Mouse (Mus musculus) intestine, embryonic 16.5 days (tissue): ENCODE data around the gene Gigyf1. TPM values are rescaled to one million over a fixed set of nuclear protein-coding genes. Genes with fewer than 3 reads are reported as not detected.
A peak's percentile ranks its signal among the peaks of the same experiment; 100 is the strongest.

Source experiments
- ATAC-seq: fragments of 200-750 bp; cut with Nextera tagmentation; 2 replicates; pipeline ENCODE4 v1.8.0; 2017; ENCODE audit warnings: moderate TSS enrichment, moderate library complexity
- H3K27ac ChIP-seq: fragments of 300-500 bp; sonication (generic); 2 replicates; pipeline ENCODE4 v1.5.1; 2014; ENCODE audit warnings: mild to moderate bottlenecking, low read length
- H3K27me3 ChIP-seq: fragments of 300-500 bp; sonication (generic); replicated peaks from 2 replicates; pipeline ENCODE4 v1.6.1; 2014; ENCODE audit warnings: low read length, control low read depth, mixed read lengths; ENCODE audit not compliant: control insufficient read depth, insufficient read depth
- H3K36me3 ChIP-seq: fragments of 300-500 bp; sonication (generic); 2 replicates; pipeline ENCODE4 v1.6.1; 2014; ENCODE audit warnings: low read length, control low read depth; ENCODE audit not compliant: control insufficient read depth, insufficient read depth
- H3K4me1 ChIP-seq: fragments of 300-500 bp; sonication (generic); 2 replicates; pipeline ENCODE4 v1.6.1; 2014; ENCODE audit warnings: low read length, control low read depth, mixed read lengths; ENCODE audit not compliant: control insufficient read depth, insufficient read depth
- H3K4me2 ChIP-seq: fragments of 300-500 bp; sonication (generic); 2 replicates; pipeline ENCODE4 v1.6.1; 2014; ENCODE audit warnings: low read depth, low read length, control low read depth
- H3K4me3 ChIP-seq: fragments of 300-500 bp; sonication (generic); 2 replicates; pipeline ENCODE4 v1.5.1; 2014; ENCODE audit warnings: mild to moderate bottlenecking, low read length
- H3K9ac ChIP-seq: fragments of 300-500 bp; sonication (generic); 2 replicates; pipeline ENCODE4 v1.6.1; 2014; ENCODE audit warnings: low read depth, low read length
- H3K9me3 ChIP-seq: fragments of 300-500 bp; sonication (generic); 2 replicates; pipeline ENCODE4 v1.6.1; 2016; ENCODE audit warnings: low read length, control low read depth; ENCODE audit not compliant: control insufficient read depth
- WGBS: fragments of 180-500 bp; shearing (Covaris S2); extraction: QIAGEN DNeasy Blood & Tissue Kit; methylation state at CpG from one replicate; pipeline ENCODE4 v1.1.7; 2014; 5-methylcytosine and 5-hydroxymethylcytosine counted together
- polyA plus RNA-seq: library from polyadenylated mRNA; unstranded; fragments of >200 nt; fragmentation: Nextera tagmentation; extraction: Ambion mirVana; gene quantifications from 2 replicates; pipeline ENCODE4 v1.2.1, GENCODE M21; 2015

Gene Gigyf1
- 7.4 and 7.8 TPM in 2 replicates for polyA plus RNA-seq

DNA sequence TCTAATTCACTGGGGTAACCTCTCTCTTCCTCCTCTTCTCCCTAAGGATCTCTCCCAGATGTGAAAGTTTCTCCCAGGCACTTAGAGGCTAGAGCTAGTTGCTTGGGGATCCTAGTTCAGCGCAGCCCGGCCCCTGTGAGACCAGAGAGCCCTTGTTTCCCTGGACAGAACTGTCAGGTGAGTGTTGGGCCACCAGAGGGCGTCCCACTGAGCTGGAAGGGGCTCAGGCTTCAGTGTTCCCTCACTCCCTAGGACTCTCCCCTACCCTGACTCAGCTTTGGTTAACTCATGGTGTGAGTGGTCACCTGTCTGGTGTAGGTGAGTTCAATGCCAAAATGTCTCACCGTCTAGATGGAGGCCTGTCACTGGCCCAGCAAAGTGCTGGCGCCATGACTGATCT, at the start of gene Gigyf1:
TSS of gene Gigyf1 (plus strand) at position 113 of the 400 bp plus-strand sequence.
- no peak for ATAC-seq
- Histone ChIP-seq H3K4me2 (no peak within 1 kb of the TSS), H3K36me3 (peaks cover 31% of the 10 kb centered on the region), H3K27ac (no peak within 1 kb of the TSS), H3K27me3 (no peaks in the 10 kb centered on the region), H3K4me3 (no peak within 1 kb of the TSS), H3K9ac (no peak within 1 kb of the TSS), H3K9me3 (no peaks in the 10 kb centered on the region), H3K4me1 (peaks cover 5% of the 10 kb centered on the region; the same call in 1 of the 2 replicates)
- 80% methylated on average over 5 of the region's 5 CpGs for WGBS

DNA sequence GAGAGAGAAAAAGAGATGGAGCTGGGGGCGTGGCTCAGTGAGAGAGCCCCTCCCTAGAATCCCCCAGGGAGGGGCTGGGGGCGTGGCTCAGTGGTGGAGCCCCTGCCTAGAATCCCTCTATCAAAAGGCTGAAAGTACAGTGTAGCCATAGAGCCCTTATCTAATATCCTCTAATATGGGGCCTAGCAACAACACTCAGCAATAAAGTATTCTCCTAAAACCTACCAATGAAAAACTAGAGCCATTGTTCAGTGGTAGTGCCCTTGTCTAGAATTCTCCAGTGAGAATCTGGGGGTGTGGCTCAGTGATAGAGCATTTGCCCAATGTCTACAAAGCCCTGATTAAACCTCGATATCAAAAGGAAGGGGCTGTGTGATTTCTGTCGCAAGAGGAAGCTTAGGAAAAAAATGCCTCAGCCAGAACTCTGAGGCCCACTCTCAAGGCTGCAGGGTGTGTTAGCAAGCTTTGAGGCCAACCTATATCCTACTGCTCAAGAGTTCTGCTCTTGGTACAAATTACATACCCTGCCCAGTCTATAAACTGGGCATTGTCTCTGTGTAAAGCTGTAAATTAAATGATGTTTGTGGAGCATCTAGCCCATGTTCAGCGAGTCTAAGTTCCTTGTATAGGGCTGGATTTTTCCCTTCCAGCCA, 46.0 kb upstream of the Gigyf1 start:
- no peaks in the 10 kb centered on the region for H3K27me3 ChIP-seq
- H3K4me3 ChIP-seq: no peak overlapping the region
- ATAC-seq: peak; percentile 95
- H3K4me2 ChIP-seq: 0 out of 2 replicates have a peak overlapping the region, but pooled peaks have one; percentile 17
- H3K4me1 ChIP-seq: peaks cover 10% of the 10 kb centered on the region; the same call in 1 of the 2 replicates
- H3K9ac ChIP-seq: no peak overlapping the region
- no peaks in the 10 kb centered on the region for H3K36me3 ChIP-seq
- H3K9me3 ChIP-seq: no peaks in the 10 kb centered on the region
- 43% methylated on average over 5 of the region's 5 CpGs for WGBS
- H3K27ac ChIP-seq: peak overlapping the region; percentile 96

DNA sequence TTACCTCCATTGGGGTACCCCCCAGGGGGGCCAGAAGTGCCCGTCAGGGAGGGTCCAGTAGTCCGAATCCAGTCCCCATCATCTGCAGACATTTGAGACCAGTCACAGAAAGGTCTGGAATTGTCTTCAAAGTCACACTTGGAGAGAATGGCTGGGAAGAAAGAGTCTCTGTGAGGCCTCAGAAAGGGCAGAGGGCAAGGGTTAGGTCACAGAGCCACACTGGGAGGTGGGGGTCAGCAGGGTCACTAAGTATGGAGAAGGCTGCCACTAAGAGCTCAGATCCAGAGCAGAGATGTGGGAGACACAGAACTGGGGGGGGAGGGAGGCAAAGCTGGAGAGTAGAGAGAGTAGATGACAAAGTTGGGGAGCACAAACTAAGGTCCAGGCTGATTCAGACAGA, 44.0 kb upstream of the Gigyf1 start:
- no peak for ATAC-seq

DNA sequence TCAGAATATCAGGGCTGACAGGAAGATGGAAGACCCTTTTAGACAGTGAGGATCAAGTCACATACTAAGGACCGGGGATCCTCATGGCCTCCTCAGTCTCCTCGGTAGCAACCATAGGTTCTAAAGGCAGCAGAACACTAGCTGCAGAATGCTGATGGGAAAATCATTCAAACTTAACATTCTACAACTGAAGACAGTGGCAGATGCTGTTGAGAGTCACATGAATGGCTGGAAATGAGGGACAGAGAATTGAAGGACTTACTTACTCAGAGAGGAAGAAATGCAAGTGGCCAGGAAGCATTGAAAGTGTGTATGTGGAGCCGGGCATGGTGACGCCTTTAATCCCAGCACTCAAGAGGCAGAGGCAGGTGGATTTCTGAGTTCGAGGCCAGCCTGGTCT, 41.4 kb upstream of the Gigyf1 start, which contains the start of gene Zan:
TSS of gene Zan (minus strand) at position 101 of the 400 bp plus-strand sequence.
- Histone ChIP-seq H3K27ac (no peak within 1 kb of the TSS), H3K4me1 (peaks cover 5% of the 10 kb centered on the region; the same call in 1 of the 2 replicates), H3K4me2 (no peak within 1 kb of the TSS), H3K36me3 (no peaks in the 10 kb centered on the region), H3K9ac (no peak within 1 kb of the TSS), H3K9me3 (no peaks in the 10 kb centered on the region), H3K4me3 (no peak within 1 kb of the TSS), H3K27me3 (no peaks in the 10 kb centered on the region)
- 85% methylated on average over 5 of the region's 5 CpGs for WGBS
- ATAC-seq: no peak

More for the DNA sequence above, 44.0 kb upstream of the Gigyf1 start:
- peak overlapping the region; percentile 11; the same call in 1 of the 2 replicates for H3K9ac ChIP-seq
- H3K9me3 ChIP-seq: no peaks in the 10 kb centered on the region
- no peak overlapping the region for H3K4me2 ChIP-seq
- H3K4me1 ChIP-seq: peaks cover 10% of the 10 kb centered on the region; the same call in 1 of the 2 replicates
- no peak overlapping the region for H3K4me3 ChIP-seq
- no peaks in the 10 kb centered on the region for H3K27me3 ChIP-seq
- no peak overlapping the region for H3K27ac ChIP-seq
- 61% methylated on average over 2 of the region's 2 CpGs for WGBS
- no peaks in the 10 kb centered on the region for H3K36me3 ChIP-seq

DNA sequence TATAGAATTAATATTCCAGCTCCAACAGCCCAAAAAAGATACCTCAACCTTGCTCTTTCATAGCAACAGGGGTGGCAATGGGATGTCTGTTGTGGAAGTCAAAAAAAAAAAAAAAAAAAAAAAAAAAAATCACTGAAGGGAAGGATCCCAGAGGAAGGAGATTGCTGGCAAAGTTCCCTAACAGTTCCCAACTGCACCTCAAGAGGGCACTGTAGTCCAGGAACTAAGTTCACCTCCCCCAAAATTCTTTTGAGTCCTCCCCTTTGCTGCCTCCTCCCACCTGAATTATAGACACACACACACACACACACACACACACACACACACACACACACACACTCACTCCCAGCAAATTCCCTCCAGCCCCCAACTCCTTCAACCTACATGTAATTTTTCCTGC, 37.2 kb upstream of the Gigyf1 start:
- no peak overlapping the region for H3K4me2 ChIP-seq
- H3K9me3 ChIP-seq: no peaks in the 10 kb centered on the region
- H3K4me3 ChIP-seq: no peak overlapping the region
- H3K27me3 ChIP-seq: peaks cover 11% of the 10 kb centered on the region
- ATAC-seq: no peak
- 0 out of 2 replicates have a peak, but pooled peaks cover 3% of the 10 kb centered on the region for H3K4me1 ChIP-seq
- H3K9ac ChIP-seq: no peak overlapping the region
- H3K36me3 ChIP-seq: no peaks in the 10 kb centered on the region
- H3K27ac ChIP-seq: no peak overlapping the region

DNA sequence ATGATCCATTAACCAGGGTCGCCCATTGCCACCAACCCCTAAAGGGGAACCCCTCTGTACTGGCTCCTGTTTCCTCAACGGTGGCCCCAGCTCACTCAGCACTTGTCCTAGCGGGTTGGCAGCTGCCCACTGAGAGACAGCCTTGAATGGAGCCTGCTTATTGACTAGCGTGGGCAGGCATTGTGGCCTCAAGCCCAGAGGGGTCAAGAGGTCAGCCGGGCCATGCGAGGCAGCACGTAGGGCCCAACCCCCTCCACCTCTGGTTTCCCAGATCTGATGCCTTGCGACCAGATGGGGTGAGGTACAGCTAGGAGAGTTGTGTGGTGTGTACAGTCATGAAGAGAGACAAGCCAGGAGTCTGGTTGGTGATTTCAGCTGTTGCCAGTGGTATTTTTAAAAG, 36.5 kb upstream of the Gigyf1 start:
- no peaks in the 10 kb centered on the region for H3K36me3 ChIP-seq
- 0 out of 2 replicates have a peak, but pooled peaks cover 3% of the 10 kb centered on the region for H3K4me1 ChIP-seq
- H3K4me3 ChIP-seq: no peak overlapping the region
- no peak overlapping the region for H3K4me2 ChIP-seq
- no peaks in the 10 kb centered on the region for H3K9me3 ChIP-seq
- ATAC-seq: peak; percentile 43; the same call in 1 of the 2 replicates
- 41% methylated on average over 8 of the region's 8 CpGs for WGBS
- H3K27me3 ChIP-seq: peaks cover 11% of the 10 kb centered on the region
- no peak overlapping the region for H3K9ac ChIP-seq
- H3K27ac ChIP-seq: no peak overlapping the region

DNA sequence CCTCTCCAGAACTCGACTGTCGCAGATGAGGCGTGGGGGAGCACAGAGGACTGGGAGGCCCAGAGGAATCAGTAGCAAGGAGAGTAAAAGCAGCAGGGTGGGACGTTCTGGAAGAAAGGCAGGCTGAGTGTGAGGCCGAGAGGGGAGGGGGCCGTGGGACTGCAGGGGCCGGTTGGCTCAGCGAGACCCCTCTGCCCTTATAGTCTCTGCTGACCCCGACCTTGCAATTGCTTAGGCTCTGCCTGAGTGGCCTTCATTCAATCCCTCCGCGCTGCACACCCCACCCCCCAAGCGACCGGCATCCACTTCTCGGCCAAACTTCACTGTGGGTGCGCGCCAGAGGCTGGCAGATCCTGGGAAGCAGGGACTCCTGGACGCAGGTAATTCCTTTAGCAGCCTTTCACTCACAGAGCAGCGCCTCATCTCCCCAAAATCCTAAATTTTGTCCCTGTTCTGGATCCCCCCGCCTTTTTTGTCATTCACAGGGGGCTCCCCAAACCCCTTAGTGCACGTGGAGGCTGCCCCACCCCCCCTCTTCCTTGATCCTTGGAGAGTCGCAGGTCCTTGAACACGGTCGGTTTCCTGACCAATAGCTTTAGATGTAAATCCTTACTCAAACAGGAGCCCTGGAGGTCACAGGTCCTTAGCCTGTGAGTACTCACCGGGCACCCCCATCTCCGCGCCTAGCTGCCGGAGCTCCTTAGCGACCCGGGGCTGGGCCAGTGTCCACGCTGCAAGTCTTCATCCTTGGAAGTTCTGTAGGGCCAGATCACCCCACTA, 33.1 kb upstream of the Gigyf1 start:
- Histone ChIP-seq H3K27ac (no peak overlapping the region), H3K9ac (peak overlapping the region; percentile 67)
- ATAC-seq: no peak

DNA sequence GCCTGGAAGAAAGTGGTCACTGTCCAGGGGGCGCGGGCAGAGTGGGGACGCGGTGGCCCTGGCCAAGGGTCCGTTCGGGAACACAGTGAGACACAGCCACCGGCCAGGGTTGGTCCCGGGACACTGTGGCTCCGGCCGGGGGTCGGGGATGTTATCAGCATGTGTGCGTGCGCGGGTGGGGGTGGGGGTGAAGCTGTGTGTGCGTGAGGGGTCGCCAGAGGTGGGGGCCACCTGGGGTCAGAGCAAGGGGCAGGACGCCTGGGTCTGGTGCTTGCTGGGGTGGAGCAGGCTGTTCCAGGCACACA, 32.5 kb upstream of the Gigyf1 start:
- H3K36me3 ChIP-seq: no peaks in the 10 kb centered on the region
- peak overlapping the region; percentile 67 for H3K9ac ChIP-seq
- H3K4me3 ChIP-seq: peak overlapping the region; percentile 41
- H3K27me3 ChIP-seq: peaks cover 11% of the 10 kb centered on the region
- no peak for ATAC-seq
- H3K9me3 ChIP-seq: no peaks in the 10 kb centered on the region
- H3K27ac ChIP-seq: no peak overlapping the region
- 3% methylated on average over 17 of the region's 17 CpGs for WGBS
- 0 out of 2 replicates have a peak, but pooled peaks cover 3% of the 10 kb centered on the region for H3K4me1 ChIP-seq
- H3K4me2 ChIP-seq: peak overlapping the region; percentile 64

More for the DNA sequence above, 33.1 kb upstream of the Gigyf1 start:
- Histone ChIP-seq H3K9me3 (no peaks in the 10 kb centered on the region), H3K27me3 (peaks cover 11% of the 10 kb centered on the region), H3K4me2 (peak overlapping the region; percentile 64), H3K36me3 (no peaks in the 10 kb centered on the region), H3K4me3 (peak overlapping the region; percentile 41), H3K4me1 (0 out of 2 replicates have a peak, but pooled peaks cover 3% of the 10 kb centered on the region)
- 10% methylated on average over 29 of the region's 30 CpGs for WGBS

DNA sequence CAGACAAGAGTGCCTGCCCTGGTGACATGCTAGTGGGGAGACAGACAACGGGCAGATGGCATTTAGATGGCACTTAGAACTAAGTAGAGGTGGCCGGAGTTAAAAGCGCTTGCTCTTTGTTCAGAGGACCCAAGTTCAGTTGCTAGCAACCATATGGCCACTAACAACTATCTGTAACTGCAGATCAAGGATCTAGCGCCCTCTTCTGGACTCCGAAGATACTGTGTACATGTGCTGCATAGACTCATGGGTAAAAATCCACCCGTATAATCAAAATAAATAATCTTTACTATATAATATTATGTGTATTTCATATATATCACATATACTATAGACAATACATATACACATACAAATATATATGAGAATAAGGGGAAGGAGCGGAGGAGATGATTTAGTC, 30.7 kb upstream of the Gigyf1 start:
- H3K4me1 ChIP-seq: 0 out of 2 replicates have a peak, but pooled peaks cover 3% of the 10 kb centered on the region
- H3K27ac ChIP-seq: no peak overlapping the region
- ATAC-seq: no peak
- no peak overlapping the region for H3K4me2 ChIP-seq
- H3K27me3 ChIP-seq: peaks cover 11% of the 10 kb centered on the region
- WGBS: 88% methylated on average over 7 of the region's 7 CpGs
- H3K4me3 ChIP-seq: no peak overlapping the region
- H3K9me3 ChIP-seq: no peaks in the 10 kb centered on the region
- H3K36me3 ChIP-seq: no peaks in the 10 kb centered on the region
- H3K9ac ChIP-seq: no peak overlapping the region
